Mouse (Mus musculus) hindbrain, embryonic 12.5 days (tissue): Measurements from ENCODE around the gene Tsc22d3. TPM values are rescaled to one million over a fixed set of nuclear protein-coding genes. Genes with fewer than 3 reads are reported as not detected.
"Not testable (repeated sequence)": the region's sequence is repeated elsewhere in the genome, so short reads cannot be mapped to it uniquely, and the experiment has no call there.

Experiments
- ATAC-seq: fragments of 200-750 bp; cut with Nextera tagmentation; 2 replicates; pipeline ENCODE4 v1.8.0; 2017; ENCODE audit warnings: moderate TSS enrichment; ENCODE audit not compliant: low FRiP score
- H3K27ac ChIP-seq: fragments of 300-500 bp; sonication (generic); 2 replicates; pipeline ENCODE4 v1.5.1; 2016; ENCODE audit warnings: mild to moderate bottlenecking
- H3K27me3 ChIP-seq: fragments of 300-500 bp; sonication (generic); 2 replicates; pipeline ENCODE4 v1.6.1; 2016; ENCODE audit warnings: mild to moderate bottlenecking
- H3K36me3 ChIP-seq: fragments of 300-500 bp; sonication (generic); 2 replicates; pipeline ENCODE4 v1.6.1; 2016; ENCODE audit warnings: mild to moderate bottlenecking
- H3K4me1 ChIP-seq: fragments of 300-500 bp; sonication (generic); 2 replicates; pipeline ENCODE4 v1.6.1; 2016
- H3K4me2 ChIP-seq: fragments of 300-500 bp; sonication (generic); replicated peaks from 2 replicates; pipeline ENCODE4 v1.6.1; 2016; ENCODE audit warnings: mild to moderate bottlenecking
- H3K4me3 ChIP-seq: fragments of 300-500 bp; sonication (generic); 2 replicates; pipeline ENCODE4 v1.5.1; 2016; ENCODE audit warnings: mild to moderate bottlenecking
- H3K9ac ChIP-seq: fragments of 300-500 bp; sonication (generic); 2 replicates; pipeline ENCODE4 v1.6.1; 2016; ENCODE audit warnings: mild to moderate bottlenecking, moderate library complexity
- H3K9me3 ChIP-seq: fragments of 300-500 bp; sonication (generic); replicated peaks from 2 replicates; pipeline ENCODE4 v1.6.1; 2016; ENCODE audit warnings: mild to moderate bottlenecking
- WGBS: fragments of 180-500 bp; shearing (Covaris S2); methylation state at CpG from one replicate; pipeline ENCODE4 v1.1.7; 2016; 5-methylcytosine and 5-hydroxymethylcytosine counted together
- polyA plus RNA-seq: library from polyadenylated mRNA; unstranded; fragments of >200 nt; fragmentation: Nextera tagmentation; extraction: Ambion mirVana; gene quantifications from 2 replicates; pipeline ENCODE4 v1.2.1, GENCODE M21; 2016

Gene Tsc22d3
- polyA plus RNA-seq, 1 experiment from 2014 or later: 119 TPM

- no peaks in the 10 kb centered on the region for H3K36me3 ChIP-seq
- H3K27ac ChIP-seq: no peak overlapping the region
- no peak overlapping the region for H3K9ac ChIP-seq
- 22% methylated on average over 25 of the region's 25 CpGs for WGBS
- H3K4me1 ChIP-seq: peaks cover 3% of the 10 kb centered on the region; the same call in 1 of the 2 replicates
- peak overlapping the region; percentile 44 for H3K4me2 ChIP-seq
- H3K4me3 ChIP-seq: peak overlapping the region; percentile 10; the same call in 1 of the 2 replicates
- no peaks in the 10 kb centered on the region for H3K9me3 ChIP-seq
- ATAC-seq: peak; percentile 91
- H3K27me3 ChIP-seq: peaks cover 45% of the 10 kb centered on the region
These were observed 80.0 kb downstream of the Tsc22d3 start for GRCm38 (mm10) chrX:140520146-140521102.

- Histone ChIP-seq H3K9ac (no peak overlapping the region), H3K4me2 (no peak overlapping the region), H3K4me1 (peaks cover 3% of the 10 kb centered on the region; the same call in 1 of the 2 replicates), H3K36me3 (no peaks in the 10 kb centered on the region), H3K9me3 (no peaks in the 10 kb centered on the region), H3K27me3 (peaks cover 53% of the 10 kb centered on the region), H3K4me3 (no peak overlapping the region), H3K27ac (no peak overlapping the region)
- ATAC-seq: no peak
- WGBS: 84% methylated on average over 8 of the region's 8 CpGs
These were observed 82.1 kb downstream of the Tsc22d3 start for GRCm38 (mm10) chrX:140518351-140518750.

- Histone ChIP-seq H3K4me1 (peaks cover 9% of the 10 kb centered on the region), H3K9me3 (no peaks in the 10 kb centered on the region), H3K9ac (no peak overlapping the region), H3K4me3 (no peak overlapping the region), H3K36me3 (no peaks in the 10 kb centered on the region), H3K4me2 (no peak overlapping the region), H3K27me3 (peaks cover 56% of the 10 kb centered on the region), H3K27ac (no peak overlapping the region)
- WGBS: 82% methylated on average over 2 of the region's 2 CpGs
- no peak for ATAC-seq
These were observed 87.1 kb downstream of the Tsc22d3 start for GRCm38 (mm10) chrX:140513379-140513778.

- Histone ChIP-seq H3K4me2 (no peak overlapping the region), H3K9ac (no peak overlapping the region), H3K4me1 (peaks cover 9% of the 10 kb centered on the region), H3K27me3 (peaks cover 49% of the 10 kb centered on the region), H3K27ac (no peak overlapping the region), H3K4me3 (no peak overlapping the region), H3K36me3 (no peaks in the 10 kb centered on the region), H3K9me3 (no peaks in the 10 kb centered on the region)
- ATAC-seq: no peak
- 40% methylated on average over 7 of the region's 7 CpGs for WGBS
These were observed 88.5 kb downstream of the Tsc22d3 start for GRCm38 (mm10) chrX:140511687-140512651.

- peak; percentile 63; the same call in 1 of the 2 replicates for ATAC-seq
- peaks cover 55% of the 10 kb centered on the region for H3K27me3 ChIP-seq
- no peaks in the 10 kb centered on the region for H3K36me3 ChIP-seq
- H3K27ac ChIP-seq: no peak overlapping the region
- 0 out of 2 replicates have a peak overlapping the region, but pooled peaks have one; percentile 7 for H3K4me3 ChIP-seq
- H3K4me2 ChIP-seq: peak overlapping the region; percentile 43
- H3K9ac ChIP-seq: no peak overlapping the region
- no peaks in the 10 kb centered on the region for H3K9me3 ChIP-seq
- peaks cover 10% of the 10 kb centered on the region for H3K4me1 ChIP-seq
- 36% methylated on average over 24 of the region's 24 CpGs for WGBS
These were observed 89.6 kb downstream of the Tsc22d3 start for GRCm38 (mm10) chrX:140510696-140511429.

GRCm38 (mm10) chrX:140509817-140510216 is 90.6 kb downstream of the Tsc22d3 start:
- no peaks in the 10 kb centered on the region for H3K9me3 ChIP-seq
- H3K27me3 ChIP-seq: peaks cover 52% of the 10 kb centered on the region
- 48% methylated on average over 6 of the region's 6 CpGs for WGBS
- H3K4me3 ChIP-seq: no peak overlapping the region
- H3K9ac ChIP-seq: no peak overlapping the region
- ATAC-seq: no peak
- H3K4me1 ChIP-seq: peaks cover 11% of the 10 kb centered on the region
- no peak overlapping the region for H3K4me2 ChIP-seq
- no peaks in the 10 kb centered on the region for H3K36me3 ChIP-seq
- no peak overlapping the region for H3K27ac ChIP-seq

GRCm38 (mm10) chrX:140508791-140509190 is 91.7 kb downstream of the Tsc22d3 start:
- ATAC-seq: not testable (repeated sequence)

GRCm38 (mm10) chrX:140507377-140507776 is 93.1 kb downstream of the Tsc22d3 start:
- Histone ChIP-seq H3K4me3 (no peak overlapping the region), H3K4me2 (no peak overlapping the region), H3K4me1 (peaks cover 11% of the 10 kb centered on the region), H3K27me3 (peaks cover 44% of the 10 kb centered on the region), H3K36me3 (no peaks in the 10 kb centered on the region), H3K9ac (no peak overlapping the region), H3K9me3 (no peaks in the 10 kb centered on the region), H3K27ac (no peak overlapping the region)
- ATAC-seq: no peak
- 92% methylated on average over 1 of the region's 1 CpGs for WGBS

More at GRCm38 (mm10) chrX:140508791-140509190, 91.7 kb downstream of the Tsc22d3 start:
- not testable (repeated sequence) for H3K9me3 ChIP-seq, H3K36me3 ChIP-seq, H3K4me2 ChIP-seq, H3K9ac ChIP-seq, H3K27ac ChIP-seq, H3K4me3 ChIP-seq
- peaks cover 49% of the 10 kb centered on the region for H3K27me3 ChIP-seq
- peaks cover 11% of the 10 kb centered on the region for H3K4me1 ChIP-seq
- 82% methylated on average over 4 of the region's 4 CpGs for WGBS

GRCm38 (mm10) chrX:140506436-140507180 is 93.9 kb downstream of the Tsc22d3 start:
- no peak overlapping the region for H3K4me2 ChIP-seq
- H3K4me3 ChIP-seq: no peak overlapping the region
- no peaks in the 10 kb centered on the region for H3K36me3 ChIP-seq
- H3K27me3 ChIP-seq: peaks cover 45% of the 10 kb centered on the region
- WGBS: 73% methylated on average over 6 of the region's 6 CpGs
- ATAC-seq: no peak
- no peak overlapping the region for H3K9ac ChIP-seq
- no peak overlapping the region for H3K27ac ChIP-seq
- peaks cover 7% of the 10 kb centered on the region for H3K4me1 ChIP-seq
- H3K9me3 ChIP-seq: no peaks in the 10 kb centered on the region

GRCm38 (mm10) chrX:140505497-140506238 is 94.8 kb downstream of the Tsc22d3 start:
- H3K9me3 ChIP-seq: no peaks in the 10 kb centered on the region
- H3K27ac ChIP-seq: no peak overlapping the region
- ATAC-seq: peak; percentile 70

More at GRCm38 (mm10) chrX:140505497-140506238, 94.8 kb downstream of the Tsc22d3 start:
- no peak overlapping the region for H3K9ac ChIP-seq
- 41% methylated on average over 15 of the region's 15 CpGs for WGBS
- no peak overlapping the region for H3K4me3 ChIP-seq
- no peak overlapping the region for H3K4me2 ChIP-seq
- H3K4me1 ChIP-seq: 0 out of 2 replicates have a peak, but pooled peaks cover 2% of the 10 kb centered on the region
- H3K27me3 ChIP-seq: peaks cover 46% of the 10 kb centered on the region
- no peaks in the 10 kb centered on the region for H3K36me3 ChIP-seq
